Mouse (Mus musculus) liver, postnatal 0 days (tissue): ENCODE results near the gene Sox8. TPM values are rescaled to one million over a fixed set of nuclear protein-coding genes. Genes with fewer than 3 reads are reported as not detected.

Experiments used
- ATAC-seq: fragments of 200-750 bp; cut with Nextera tagmentation; 2 replicates; pipeline ENCODE4 v1.8.0; 2017; ENCODE audit warnings: mild to moderate bottlenecking, moderate library complexity
- DNase-seq: peaks from one replicate; pipeline ENCODE4 v3.0.0-alpha.2; 2016
- H3K27ac ChIP-seq: fragments of 300-500 bp; sonication (generic); 2 replicates; pipeline ENCODE4 v1.5.1; 2014; ENCODE audit warnings: antibody characterized with exemption, moderate library complexity, mild to moderate bottlenecking, low read depth
- H3K27me3 ChIP-seq: fragments of 300-500 bp; sonication (generic); 2 replicates; pipeline ENCODE4 v1.6.1; 2014; ENCODE audit warnings: low read length, control low read depth, mixed read lengths; ENCODE audit not compliant: insufficient read depth
- H3K36me3 ChIP-seq: fragments of 300-500 bp; sonication (generic); replicated peaks from 2 replicates; pipeline ENCODE4 v1.6.1; 2014; ENCODE audit warnings: mild to moderate bottlenecking, control low read depth, low read length, moderate library complexity, mixed read lengths; ENCODE audit not compliant: insufficient read depth
- H3K4me1 ChIP-seq: fragments of 300-500 bp; sonication (generic); 2 replicates; pipeline ENCODE4 v1.6.1; 2014; ENCODE audit warnings: antibody characterized with exemption, mild to moderate bottlenecking, control low read depth; ENCODE audit not compliant: insufficient read depth
- H3K4me2 ChIP-seq: fragments of 300-500 bp; sonication (generic); 2 replicates; pipeline ENCODE4 v1.6.1; 2014; ENCODE audit warnings: low read depth, mild to moderate bottlenecking, low read length, moderate library complexity, mixed read lengths
- H3K4me3 ChIP-seq: fragments of 300-500 bp; sonication (generic); 2 replicates; pipeline ENCODE4 v1.5.1; 2014; ENCODE audit warnings: low read depth, low read length
- H3K9ac ChIP-seq: fragments of 300-500 bp; sonication (generic); replicated peaks from 2 replicates; pipeline ENCODE4 v1.6.1; 2014; ENCODE audit warnings: mild to moderate bottlenecking, moderate library complexity
- H3K9me3 ChIP-seq: fragments of 300-500 bp; sonication (generic); 2 replicates; pipeline ENCODE4 v1.6.1; 2016; ENCODE audit warnings: mild to moderate bottlenecking, control low read depth, low read length, mixed read lengths
- CTCF ChIP-seq: sonication (generic); IDR thresholded peaks from 2 replicates; pipeline ENCODE4 v1.5.1; 2016; ENCODE audit warnings: antibody characterized with exemption, low read depth
- EP300 ChIP-seq: IDR thresholded peaks from 2 replicates; pipeline ENCODE4 v1.6.1; 2016; ENCODE audit warnings: antibody characterized with exemption, low read depth, mild to moderate bottlenecking
- WGBS: fragments of 180-500 bp; shearing (Covaris S2); extraction: QIAGEN DNeasy Blood & Tissue Kit; methylation state at CpG from one replicate; pipeline ENCODE4 v1.1.7; 2014; ENCODE audit not compliant: insufficient replicate concordance; 5-methylcytosine and 5-hydroxymethylcytosine counted together
- polyA plus RNA-seq: library from polyadenylated mRNA; unstranded; fragments of >200 nt; fragmentation: Nextera tagmentation; extraction: Ambion mirVana; gene quantifications from 2 replicates; pipeline ENCODE4 v1.2.1, GENCODE M21; 2015

Gene Sox8
- polyA plus RNA-seq, 1 experiment from 2014 or later: not detected

DNA sequence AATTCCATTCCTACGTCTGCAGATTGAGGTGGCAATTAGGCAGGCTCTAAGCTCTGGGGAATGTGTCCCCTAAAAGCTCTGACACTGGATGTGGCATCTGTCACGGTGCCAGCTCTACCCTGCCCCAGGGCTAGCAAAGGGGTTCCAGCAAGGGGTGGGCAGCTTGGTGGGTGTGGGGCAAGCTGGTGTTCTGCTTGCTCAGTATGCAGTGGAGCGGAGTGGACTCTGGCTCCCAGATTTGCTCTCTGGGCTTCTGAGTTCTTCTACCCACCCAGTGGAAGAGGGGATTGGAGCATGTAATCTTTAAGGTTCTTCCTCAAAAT, 39.0 kb upstream of the Sox8 start:
- H3K4me3 ChIP-seq: no peak overlapping the region
- no peaks in the 10 kb centered on the region for H3K4me1 ChIP-seq
- H3K9me3 ChIP-seq: no peaks in the 10 kb centered on the region
- H3K9ac ChIP-seq: no peak overlapping the region
- WGBS: 67% methylated on average over 3 of the region's 3 CpGs
- no peak overlapping the region for H3K27ac ChIP-seq
- no peak overlapping the region for H3K4me2 ChIP-seq
- H3K36me3 ChIP-seq: no peaks in the 10 kb centered on the region
- no peaks in the 10 kb centered on the region for H3K27me3 ChIP-seq
- TF ChIP-seq CTCF (no peak), EP300 (no peak)
- DNase-seq: no peak
- ATAC-seq: no peak

DNA sequence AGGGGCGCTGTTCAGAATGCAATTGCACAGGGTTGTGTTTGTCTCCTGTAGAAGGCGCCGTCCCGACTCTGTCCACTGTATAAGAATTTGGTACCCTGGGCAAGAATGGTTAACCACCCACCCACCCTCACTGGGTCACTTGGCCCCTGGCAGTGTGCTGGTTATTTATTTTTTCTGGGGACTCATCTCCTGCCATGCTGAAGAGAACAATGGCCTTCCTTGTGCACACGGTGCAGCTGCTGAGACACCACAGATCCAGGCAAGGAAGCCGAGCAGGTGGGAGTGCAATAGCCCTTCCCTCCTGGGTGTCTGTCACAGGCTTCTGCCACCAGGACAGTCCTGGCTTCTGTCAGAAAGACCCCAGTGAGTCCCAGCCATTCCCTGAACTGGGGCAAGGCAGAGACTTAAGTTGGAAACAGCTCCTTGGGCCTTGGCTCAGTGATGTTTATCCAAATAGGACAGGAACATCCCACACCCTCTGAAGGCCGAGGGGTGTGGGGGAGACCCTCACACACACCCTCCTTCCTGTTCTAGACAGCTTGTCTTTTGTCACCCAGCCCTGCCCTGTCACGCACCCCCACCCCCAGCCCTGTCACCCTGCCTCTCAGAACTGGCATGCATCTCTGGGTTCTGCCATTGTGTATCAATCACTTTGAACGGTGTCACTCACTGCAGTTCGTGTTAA, 38.5 kb upstream of the Sox8 start:
- H3K4me3 ChIP-seq: no peak overlapping the region
- ATAC-seq: no peak
- H3K36me3 ChIP-seq: no peaks in the 10 kb centered on the region
- no peak overlapping the region for H3K27ac ChIP-seq
- H3K4me1 ChIP-seq: no peaks in the 10 kb centered on the region
- 76% methylated on average over 10 of the region's 10 CpGs for WGBS
- no peak overlapping the region for H3K4me2 ChIP-seq
- DNase-seq: no peak
- TF ChIP-seq EP300 (no peak), CTCF (no peak)
- no peaks in the 10 kb centered on the region for H3K27me3 ChIP-seq
- no peaks in the 10 kb centered on the region for H3K9me3 ChIP-seq
- H3K9ac ChIP-seq: no peak overlapping the region

DNA sequence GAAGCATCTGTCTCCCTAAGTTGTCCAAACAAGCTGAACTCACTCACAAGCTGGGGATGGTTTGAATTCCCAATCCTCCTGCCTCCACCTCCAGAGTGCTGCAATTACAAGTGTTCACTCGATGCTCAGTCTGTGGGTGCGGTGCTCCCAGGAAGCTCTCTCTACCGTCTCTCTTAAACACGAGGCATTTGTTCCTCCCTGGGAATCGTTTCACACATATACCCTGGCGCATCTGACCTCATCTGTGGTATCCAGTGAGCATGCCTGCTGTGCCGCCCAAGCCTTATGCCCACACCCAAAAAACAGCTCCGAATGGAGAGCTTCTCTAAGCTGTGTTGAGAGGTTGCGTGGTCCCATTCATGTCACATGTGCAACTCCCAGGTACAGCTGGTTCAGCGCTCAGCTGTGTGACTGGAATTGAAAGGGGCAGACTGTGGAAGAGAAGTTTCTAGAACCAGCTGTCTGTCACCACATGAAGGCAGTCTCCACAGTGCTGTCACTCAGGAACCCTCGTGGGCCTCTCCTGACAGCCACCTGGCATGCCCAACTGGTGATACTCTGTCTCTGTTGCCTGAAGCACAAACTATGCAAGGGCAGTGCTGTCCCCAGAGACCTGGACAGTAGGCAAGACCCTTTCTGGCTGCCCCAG, 37.8 kb upstream of the Sox8 start:
- H3K27ac ChIP-seq: no peak overlapping the region
- no peak overlapping the region for H3K4me3 ChIP-seq
- no peak overlapping the region for H3K4me2 ChIP-seq
- no peak overlapping the region for H3K9ac ChIP-seq
- no peaks in the 10 kb centered on the region for H3K4me1 ChIP-seq
- H3K36me3 ChIP-seq: no peaks in the 10 kb centered on the region
- TF ChIP-seq EP300 (no peak), CTCF (no peak)
- no peaks in the 10 kb centered on the region for H3K27me3 ChIP-seq
- DNase-seq (no peak), ATAC-seq (no peak)
- no peaks in the 10 kb centered on the region for H3K9me3 ChIP-seq
- WGBS: 83% methylated on average over 11 of the region's 11 CpGs

GRCm38 (mm10) chr17:25604234-25604633, 33.7 kb upstream of the Sox8 start:
- Histone ChIP-seq H3K27me3 (no peaks in the 10 kb centered on the region), H3K36me3 (no peaks in the 10 kb centered on the region), H3K27ac (no peak overlapping the region), H3K4me3 (no peak overlapping the region), H3K4me1 (no peaks in the 10 kb centered on the region), H3K4me2 (no peak overlapping the region), H3K9ac (no peak overlapping the region), H3K9me3 (no peaks in the 10 kb centered on the region)
- no peak for DNase-seq
- ATAC-seq: no peak
- TF ChIP-seq CTCF: no peak
- TF ChIP-seq EP300: no peak
- WGBS: 40% methylated on average over 5 of the region's 5 CpGs

DNA sequence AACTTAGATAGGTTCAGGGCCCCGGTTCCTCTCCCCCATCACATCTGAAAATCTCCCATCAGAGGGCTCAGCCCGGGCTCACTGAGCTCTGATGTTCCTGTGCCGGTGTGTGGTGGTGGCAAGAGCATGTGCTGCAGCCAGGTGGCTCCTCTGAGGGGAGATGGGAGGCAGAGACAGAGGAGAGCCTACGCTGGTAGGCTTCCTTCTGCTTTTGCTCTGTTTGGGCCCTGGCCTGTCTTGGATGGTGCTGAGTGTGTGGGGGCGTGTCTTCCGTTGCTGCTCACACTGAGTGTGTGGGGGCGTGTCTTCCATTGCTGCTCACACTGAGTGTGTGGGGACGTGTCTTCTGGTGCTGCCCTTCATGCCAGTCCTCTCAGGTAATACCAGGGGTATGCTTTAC, 31.9 kb upstream of the Sox8 start:
- 54% methylated on average over 8 of the region's 8 CpGs for WGBS
- H3K4me1 ChIP-seq: no peaks in the 10 kb centered on the region
- no peak overlapping the region for H3K4me2 ChIP-seq
- H3K9me3 ChIP-seq: no peaks in the 10 kb centered on the region
- no peak overlapping the region for H3K9ac ChIP-seq
- no peaks in the 10 kb centered on the region for H3K36me3 ChIP-seq
- ATAC-seq (no peak), DNase-seq (no peak)
- no peaks in the 10 kb centered on the region for H3K27me3 ChIP-seq
- no peak overlapping the region for H3K27ac ChIP-seq
- TF ChIP-seq CTCF: no peak
- no peak for TF ChIP-seq EP300
- no peak overlapping the region for H3K4me3 ChIP-seq

DNA sequence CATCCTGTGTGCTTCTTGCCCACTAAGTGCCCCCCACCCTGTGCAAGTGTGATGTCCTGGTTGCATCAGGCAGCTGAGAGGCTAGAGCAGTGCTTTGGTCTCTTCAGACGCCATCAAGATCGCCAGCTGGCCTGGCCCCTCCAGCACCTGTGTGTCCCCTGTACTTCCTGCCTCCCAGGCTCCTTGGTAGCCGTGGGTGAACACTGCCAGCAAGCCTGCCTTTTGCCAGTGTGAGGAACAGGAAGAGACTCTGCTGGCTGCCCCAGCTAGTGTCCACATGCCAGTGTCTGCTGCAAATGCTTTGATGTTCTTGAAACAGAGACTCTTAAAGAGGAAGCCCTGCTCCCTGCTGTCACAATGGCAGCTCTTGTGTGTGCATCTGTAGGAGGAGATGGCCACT, 27.1 kb upstream of the Sox8 start:
- Histone ChIP-seq H3K36me3 (0 out of 2 replicates have a peak, but pooled peaks cover 2% of the 10 kb centered on the region), H3K9ac (no peak overlapping the region), H3K4me3 (no peak overlapping the region), H3K4me2 (no peak overlapping the region), H3K4me1 (no peaks in the 10 kb centered on the region), H3K27ac (no peak overlapping the region), H3K27me3 (no peaks in the 10 kb centered on the region), H3K9me3 (no peaks in the 10 kb centered on the region)
- DNase-seq (no peak), ATAC-seq (no peak)
- 55% methylated on average over 3 of the region's 3 CpGs for WGBS
- no peak for TF ChIP-seq EP300
- no peak for TF ChIP-seq CTCF
